Mouse (Mus musculus) heart, postnatal 0 days (tissue): ENCODE measurements around the gene Gjb3. TPM values are rescaled to one million over a fixed set of nuclear protein-coding genes. Genes with fewer than 3 reads are reported as not detected.

Experiments used
- ATAC-seq: fragments of 200-750 bp; cut with Nextera tagmentation; 2 replicates; pipeline ENCODE4 v1.8.0; 2017; ENCODE audit warnings: low read depth, moderate number of reproducible peaks, moderate library complexity; ENCODE audit not compliant: insufficient read depth
- DNase-seq: peaks from one replicate; pipeline ENCODE4 v3.0.0-alpha.2; 2016; ENCODE audit warnings: low spot score
- H3K27ac ChIP-seq: fragments of 300-500 bp; sonication (generic); 2 replicates; pipeline ENCODE4 v1.5.1; 2014; ENCODE audit warnings: low read depth, mild to moderate bottlenecking
- H3K27me3 ChIP-seq: fragments of 300-500 bp; sonication (generic); 2 replicates; pipeline ENCODE4 v1.6.1; 2014; ENCODE audit warnings: low read length, mixed read lengths; ENCODE audit not compliant: control insufficient read depth, insufficient read depth
- H3K36me3 ChIP-seq: fragments of 300-500 bp; sonication (generic); replicated peaks from 2 replicates; pipeline ENCODE4 v1.6.1; 2014; ENCODE audit warnings: low read length, mixed read lengths; ENCODE audit not compliant: control insufficient read depth, insufficient read depth
- H3K4me1 ChIP-seq: fragments of 300-500 bp; sonication (generic); 2 replicates; pipeline ENCODE4 v1.6.1; 2014; ENCODE audit warnings: antibody characterized with exemption; ENCODE audit not compliant: control insufficient read depth, insufficient read depth
- H3K4me2 ChIP-seq: fragments of 300-500 bp; sonication (generic); 2 replicates; pipeline ENCODE4 v1.6.1; 2014; ENCODE audit warnings: low read depth, mild to moderate bottlenecking, low read length, moderate library complexity
- H3K4me3 ChIP-seq: fragments of 300-500 bp; sonication (generic); 2 replicates; pipeline ENCODE4 v1.5.1; 2014; ENCODE audit warnings: low read depth, low read length
- H3K9ac ChIP-seq: fragments of 300-500 bp; sonication (generic); replicated peaks from 2 replicates; pipeline ENCODE4 v1.6.1; 2014; ENCODE audit warnings: low read depth, low read length, mixed read lengths
- H3K9me3 ChIP-seq: fragments of 300-500 bp; sonication (generic); replicated peaks from 2 replicates; pipeline ENCODE4 v1.6.1; 2016; ENCODE audit warnings: low read length; ENCODE audit not compliant: control insufficient read depth
- CTCF ChIP-seq: IDR thresholded peaks from 2 replicates; pipeline ENCODE4 v1.5.1; 2016; ENCODE audit warnings: antibody characterized with exemption, control low read depth, low read depth
- EP300 ChIP-seq: IDR thresholded peaks from 2 replicates; pipeline ENCODE4 v1.6.1; 2016; ENCODE audit warnings: antibody characterized with exemption, low read depth
- WGBS: fragments of 180-500 bp; shearing (Covaris S2); extraction: QIAGEN DNeasy Blood & Tissue Kit; methylation state at CpG from one replicate; pipeline ENCODE4 v1.1.7; 2014; 5-methylcytosine and 5-hydroxymethylcytosine counted together
- polyA plus RNA-seq: library from polyadenylated mRNA; unstranded; fragments of >200 nt; fragmentation: Nextera tagmentation; extraction: Ambion mirVana; gene quantifications from 2 replicates; pipeline ENCODE4 v1.2.1, GENCODE M21; 2015
- total RNA-seq: library from RNA; depleted of rRNA; stranded (reverse); fragments of >200 nt; gene quantifications from 2 replicates; pipeline ENCODE4 v1.2.3, GENCODE M21; 2014; ENCODE audit warnings: low replicate concordance; rRNA removed

Gene Gjb3
- total RNA-seq (not detected in 2 replicates), polyA plus RNA-seq (0.16 and 0.18 TPM in 2 replicates)

- Histone ChIP-seq H3K9me3 (no peaks in the 10 kb centered on the region), H3K4me2 (peak within 1 kb of the TSS; percentile 29), H3K4me1 (no peaks in the 10 kb centered on the region; the same call in 1 of the 2 replicates), H3K27ac (no peak within 1 kb of the TSS), H3K27me3 (peaks cover 60% of the 10 kb centered on the region), H3K36me3 (no peaks in the 10 kb centered on the region), H3K4me3 (peak within 1 kb of the TSS; percentile 16), H3K9ac (no peak within 1 kb of the TSS)
- 4% methylated on average over 49 of the region's 49 CpGs for WGBS
- no peak for TF ChIP-seq EP300
- no peak for TF ChIP-seq CTCF
- no peak for DNase-seq
- ATAC-seq, result peak; percentile 30; the same call in 1 of the 2 replicates
Measured at GRCm38 (mm10) chr4:127330181-127331100, at the start of gene Gjb3. Gene Gjb3, minus strand, starts transcription at chr4:127330844.

- H3K4me3 ChIP-seq, result no peak overlapping the region
- no peak overlapping the region for H3K27ac ChIP-seq
- ATAC-seq (no peak), DNase-seq (no peak)
- TF ChIP-seq CTCF, result peak; percentile 43; the same call in 1 of the 2 replicates
- no peak for TF ChIP-seq EP300
- H3K36me3 ChIP-seq, result no peaks in the 10 kb centered on the region
- no peak overlapping the region for H3K4me2 ChIP-seq
- H3K9me3 ChIP-seq, result no peaks in the 10 kb centered on the region
- WGBS, result 29% methylated on average over 4 of the region's 4 CpGs
- no peak overlapping the region for H3K9ac ChIP-seq
- 0 out of 2 replicates have a peak, but pooled peaks cover 1% of the 10 kb centered on the region for H3K27me3 ChIP-seq
- 0 out of 2 replicates have a peak, but pooled peaks cover 4% of the 10 kb centered on the region for H3K4me1 ChIP-seq
Measured at GRCm38 (mm10) chr4:127377344-127377743, 46.7 kb upstream of the Gjb3 start.

- Histone ChIP-seq H3K4me1 (0 out of 2 replicates have a peak, but pooled peaks cover 4% of the 10 kb centered on the region), H3K27me3 (0 out of 2 replicates have a peak, but pooled peaks cover 3% of the 10 kb centered on the region), H3K9me3 (no peaks in the 10 kb centered on the region), H3K27ac (no peak overlapping the region), H3K36me3 (no peaks in the 10 kb centered on the region), H3K4me3 (no peak overlapping the region), H3K4me2 (no peak overlapping the region), H3K9ac (no peak overlapping the region)
- DNase-seq (no peak), ATAC-seq (no peak)
- WGBS, result 76% methylated on average over 17 of the region's 17 CpGs
- TF ChIP-seq EP300, result no peak
- no peak for TF ChIP-seq CTCF
Measured at GRCm38 (mm10) chr4:127375541-127376177, 45.0 kb upstream of the Gjb3 start.

GRCm38 (mm10) chr4:127374645-127375044 is 44.0 kb upstream of the Gjb3 start:
- H3K4me1 ChIP-seq, result 0 out of 2 replicates have a peak, but pooled peaks cover 4% of the 10 kb centered on the region
- no peak overlapping the region for H3K4me2 ChIP-seq
- H3K9me3 ChIP-seq, result no peaks in the 10 kb centered on the region
- 0 out of 2 replicates have a peak, but pooled peaks cover 3% of the 10 kb centered on the region for H3K27me3 ChIP-seq
- ATAC-seq (no peak), DNase-seq (no peak)
- H3K36me3 ChIP-seq, result no peaks in the 10 kb centered on the region
- H3K9ac ChIP-seq, result no peak overlapping the region
- no peak overlapping the region for H3K4me3 ChIP-seq
- no peak for TF ChIP-seq EP300
- TF ChIP-seq CTCF, result no peak
- no peak overlapping the region for H3K27ac ChIP-seq
- WGBS, result 81% methylated on average over 4 of the region's 4 CpGs

GRCm38 (mm10) chr4:127373491-127373890 is 42.8 kb upstream of the Gjb3 start:
- no peak for ATAC-seq
- no peak overlapping the region for H3K4me2 ChIP-seq
- WGBS, result 26% methylated on average over 8 of the region's 8 CpGs

More at GRCm38 (mm10) chr4:127373491-127373890, 42.8 kb upstream of the Gjb3 start:
- no peak for DNase-seq
- H3K4me1 ChIP-seq, result 0 out of 2 replicates have a peak, but pooled peaks cover 4% of the 10 kb centered on the region
- H3K9me3 ChIP-seq, result no peaks in the 10 kb centered on the region
- no peak overlapping the region for H3K9ac ChIP-seq
- H3K4me3 ChIP-seq, result no peak overlapping the region
- H3K27me3 ChIP-seq, result 0 out of 2 replicates have a peak, but pooled peaks cover 3% of the 10 kb centered on the region
- TF ChIP-seq CTCF (no peak), EP300 (no peak)
- no peak overlapping the region for H3K27ac ChIP-seq
- H3K36me3 ChIP-seq, result no peaks in the 10 kb centered on the region
